ENCODE assay signal across 8 mouse cellular contexts in genomic region chr17:88529519-88530235, GRCm38 (mm10). TPM values are rescaled to one million over a fixed set of nuclear protein-coding genes. Genes with fewer than 3 reads are reported as not detected.
DNase-seq lines count a peak whose midpoint lies in the region; ATAC-seq lines count a peak whose summit lies in the region.

Gene Ppp1r21 (plus strand): TSS chr17:88530118.

- ATAC-seq in megakaryocyte progenitor cell, adult 5-6 weeks (replicated peaks; ENCODE audit: poor library complexity): peak; percentile 92

- peak; percentile 94 for DNase-seq in adipocyte (ENCODE audit: low spot score)
- peak; percentile 96 for DNase-seq in embryo, embryonic 10 days (ENCODE audit: low spot score)
- peak; percentile 99 for DNase-seq in gastrocnemius, postnatal 10 days
- peak; percentile 96 for DNase-seq in induced T-regulatory cell, adult 2 months (ENCODE audit: low read depth)
- DNase-seq in left cerebral cortex, adult 9 months (ENCODE audit: low spot score in 2 of 2): peak; percentile 93 to 98
- peak; percentile 99 for DNase-seq in right cerebral cortex, postnatal 14 days
- DNase-seq in urinary bladder, postnatal 36 days (ENCODE audit: low spot score in 2 of 2): peak; percentile 93 to 97

RNA-seq across cellular contexts. Expression of gene Ppp1r21, which starts in this region (rescaled TPM):
- 10 to 100 TPM in 1 of 2 experiments, 1 to 10 TPM in 1; 9.4 to 15.6 TPM for total RNA-seq in gastrocnemius, postnatal 10 days (2021)
- 75.6 and 77.2 TPM in 2 replicates for total RNA-seq in megakaryocyte progenitor cell, adult 5-6 weeks (2015)
- 83.1 and 85.8 TPM in 2 replicates for total RNA-seq in megakaryocyte progenitor cell, adult 5-6 weeks (2017)

Comparison
In these comparisons a context has a peak if more than half of its experiments do, and no peak if none do; other contexts are left out.
1. Peak in every context shown above with its lines: DNase-seq and ATAC-seq.
2. RNA of gene Ppp1r21 (total RNA-seq): 75.6 to 85.8 TPM in megakaryocyte progenitor cell, adult 5-6 weeks; 9.4 to 15.6 TPM in gastrocnemius, postnatal 10 days; every median in the first group is over 4 times any median in the second.